Mouse (Mus musculus): ENCODE measurements around the gene Nnat.
"Not testable (repeated sequence)": the region's sequence is repeated elsewhere in the genome, so short reads cannot be mapped to it uniquely, and the experiment has no call there.

Nnat gene

GRCm38 (mm10) chr2:157550292-157550691 lies 9.6 kb upstream of the Nnat start:
- in situ Hi-C loops (cut with MboI, MseI), result loop anchor here (25.0 kb wide), 1 partner anchor 613 kb away; no protein-coding TSS in a partner anchor

- in situ Hi-C loops (cut with MboI, MseI), result loop anchor here (25.0 kb wide), 1 partner anchor 615 kb away; no protein-coding TSS in a partner anchor
Measured at GRCm38 (mm10) chr2:157552158-157552886, 7.6 kb upstream of the Nnat start.

GRCm38 (mm10) chr2:157556074-157556698 lies 3.7 kb upstream of the Nnat start:
- in situ Hi-C loops (cut with MboI, MseI), result loop anchor here (25.0 kb wide), 1 partner anchor 619 kb away; no protein-coding TSS in a partner anchor

GRCm38 (mm10) chr2:157558051-157558450 lies 1.8 kb upstream of the Nnat start:
- in situ Hi-C loops (cut with MboI, MseI), result loop anchor here (25.0 kb wide), 1 partner anchor 621 kb away; no protein-coding TSS in a partner anchor

- in situ Hi-C loops (cut with MboI, MseI), result loop anchor here (25.0 kb wide), 1 partner anchor 621 kb away; no protein-coding TSS in a partner anchor
Measured at GRCm38 (mm10) chr2:157558520-157558919, 1.4 kb upstream of the Nnat start.

GRCm38 (mm10) chr2:157559440-157559839 lies 438 bp upstream of the Nnat start:
- in situ Hi-C loops (cut with MboI, MseI), result loop anchor here (25.0 kb wide), 1 partner anchor 622 kb away; no protein-coding TSS in a partner anchor

GRCm38 (mm10) chr2:157560302-157560701 lies 424 bp downstream of the Nnat start:
- in situ Hi-C loops (cut with MboI, MseI), result loop anchor here (5.0 to 25.0 kb wide), 2 partner anchors 98 to 623 kb away; no protein-coding TSS in a partner anchor

GRCm38 (mm10) chr2:157561165-157561836 lies 1.4 kb downstream of the Nnat start:
- in situ Hi-C loops (cut with MboI, MseI), result loop anchor here (5.0 to 25.0 kb wide), 2 partner anchors 99 to 624 kb away; no protein-coding TSS in a partner anchor

- in situ Hi-C loops (cut with MboI, MseI), result loop anchor here (5.0 to 25.0 kb wide), 2 partner anchors 101 to 626 kb away; no protein-coding TSS in a partner anchor
Measured at GRCm38 (mm10) chr2:157563031-157563430, 3.2 kb downstream of the Nnat start.

- in situ Hi-C loops (cut with MboI, MseI), result loop anchor here (5.0 to 25.0 kb wide), 2 partner anchors 102 to 627 kb away; no protein-coding TSS in a partner anchor
Measured at GRCm38 (mm10) chr2:157564723-157565122, 4.8 kb downstream of the Nnat start.

- in situ Hi-C loops (cut with MboI, MseI), result loop anchor here (25.0 kb wide), 1 partner anchor 628 kb away; no protein-coding TSS in a partner anchor
Measured at GRCm38 (mm10) chr2:157565446-157565845, 5.6 kb downstream of the Nnat start.

- in situ Hi-C loops (cut with MboI, MseI), result loop anchor here (25.0 kb wide), 1 partner anchor 629 kb away; no protein-coding TSS in a partner anchor
Measured at GRCm38 (mm10) chr2:157565898-157566259, 6.0 kb downstream of the Nnat start.

GRCm38 (mm10) chr2:157566260-157566952 lies 6.5 kb downstream of the Nnat start:
- in situ Hi-C loops (cut with MboI, MseI), result loop anchor here (25.0 kb wide), 1 partner anchor 629 kb away; no protein-coding TSS in a partner anchor

- in situ Hi-C loops (cut with MboI, MseI), result loop anchor here (25.0 kb wide), 1 partner anchor 630 kb away; no protein-coding TSS in a partner anchor
Measured at GRCm38 (mm10) chr2:157567235-157567961, 7.5 kb downstream of the Nnat start.

GRCm38 (mm10) chr2:157568881-157569280 lies 9.0 kb downstream of the Nnat start:
- in situ Hi-C loops (cut with MboI, MseI), result loop anchor here (25.0 kb wide), 1 partner anchor 632 kb away; no protein-coding TSS in a partner anchor

GRCm38 (mm10) chr2:157569796-157570485 lies 10.1 kb downstream of the Nnat start:
- in situ Hi-C loops (cut with MboI, MseI), result loop anchor here (5.0 to 25.0 kb wide), 2 partner anchors 228 to 633 kb away; no protein-coding TSS in a partner anchor

- in situ Hi-C loops (cut with MboI, MseI), result loop anchor here (5.0 to 25.0 kb wide), 2 partner anchors 229 to 634 kb away; no protein-coding TSS in a partner anchor
Measured at GRCm38 (mm10) chr2:157571224-157571832, 11.4 kb downstream of the Nnat start, which contains the start of gene Blcap. Gene Blcap, minus strand, starts transcription at chr2:157571274.

GRCm38 (mm10) chr2:157572786-157573185 lies 12.9 kb downstream of the Nnat start:
- in situ Hi-C loops (cut with MboI, MseI), result loop anchor here (5.0 to 25.0 kb wide), 2 partner anchors 230 to 635 kb away; no protein-coding TSS in a partner anchor

GRCm38 (mm10) chr2:157585351-157585750 lies 25.5 kb downstream of the Nnat start:
- in situ Hi-C loops (cut with MboI, MseI), result not testable (repeated sequence)
